In the genomic region with DNA sequence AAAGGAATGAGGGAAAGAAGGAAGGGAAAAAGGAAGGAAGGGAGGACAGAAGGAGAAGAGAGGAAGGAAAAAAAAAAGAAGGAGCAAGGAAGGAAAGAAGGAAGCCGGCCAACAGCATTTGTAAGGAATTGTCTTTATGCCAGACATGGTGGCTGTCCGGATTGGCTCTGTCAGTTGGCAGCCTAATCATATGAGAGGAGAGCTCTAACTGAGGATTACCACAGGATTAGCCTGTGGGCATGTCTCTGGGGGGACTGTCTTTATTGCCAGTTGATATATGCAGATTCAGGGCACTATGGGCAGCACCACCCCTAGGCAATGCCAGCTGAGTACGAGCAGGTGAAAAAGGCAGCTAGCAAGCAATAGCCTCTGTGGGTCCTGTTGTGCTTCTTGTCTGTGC, we compare ENCODE assay signal across 19 mouse cellular contexts. TPM values are rescaled to one million over a fixed set of nuclear protein-coding genes. Genes with fewer than 3 reads are reported as not detected.
A peak's percentile ranks its signal among the peaks of the same experiment; 100 is the strongest.
DNase-seq lines count a peak whose midpoint lies in the region; ATAC-seq and TF ChIP-seq lines count a peak whose summit lies in the region.
"Had no signal": no experiment of that assay in that cellular context is flagged by ENCODE, and none has a peak within 500 bp of the region (broad histone marks: within the 10 kb centered on the region; RNA-seq: fewer than 3 reads in every experiment).

No protein-coding gene starts in this region.

- H3K27ac ChIP-seq in hindbrain, postnatal 0 days = no peak overlapping the region
- no peak overlapping the region for H3K27ac ChIP-seq in hindbrain, embryonic 14.5 days
- 0 out of 2 replicates have a peak overlapping the region, but pooled peaks have one; percentile 32 for H3K27ac ChIP-seq in midbrain, embryonic 14.5 days (replicated peaks; ENCODE audit: low read depth, low read length)
- H3K27ac ChIP-seq: heart, embryonic 13.5 days; stomach, embryonic 15.5 days had no signal

- H3K9me3 ChIP-seq in hindbrain, postnatal 0 days (ENCODE audit: low read length) = no peaks in the 10 kb centered on the region
- no peaks in the 10 kb centered on the region for H3K9me3 ChIP-seq in hindbrain, embryonic 14.5 days (ENCODE audit: control insufficient read depth, low read length)
- no peaks in the 10 kb centered on the region for H3K9me3 ChIP-seq in midbrain, embryonic 14.5 days (ENCODE audit: control insufficient read depth, low read length)
- H3K9me3 ChIP-seq: heart, embryonic 13.5 days; stomach, embryonic 15.5 days had no signal

- H3K36me3 ChIP-seq in hindbrain, postnatal 0 days (ENCODE audit: insufficient read depth, low read length) = no peaks in the 10 kb centered on the region
- no peaks in the 10 kb centered on the region for H3K36me3 ChIP-seq in hindbrain, embryonic 14.5 days (replicated peaks; ENCODE audit: control insufficient read depth, insufficient read depth)
- H3K36me3 ChIP-seq in midbrain, embryonic 14.5 days (ENCODE audit: control insufficient read depth, insufficient read depth, low read length) = no peaks in the 10 kb centered on the region
- H3K36me3 ChIP-seq: heart, embryonic 13.5 days; stomach, embryonic 15.5 days had no signal

- no peaks in the 10 kb centered on the region for H3K27me3 ChIP-seq in hindbrain, postnatal 0 days (ENCODE audit: insufficient read depth, low read length)
- H3K27me3 ChIP-seq in hindbrain, embryonic 14.5 days (ENCODE audit: control insufficient read depth, insufficient read depth, low read length) = no peaks in the 10 kb centered on the region
- no peaks in the 10 kb centered on the region for H3K27me3 ChIP-seq in midbrain, embryonic 14.5 days (ENCODE audit: control insufficient read depth, insufficient read depth, low read length)
- H3K27me3 ChIP-seq: CH12.LX; heart, embryonic 13.5 days; stomach, embryonic 15.5 days had no signal

- H3K9ac ChIP-seq in hindbrain, postnatal 0 days (replicated peaks; ENCODE audit: low read length) = no peak overlapping the region
- H3K9ac ChIP-seq in hindbrain, embryonic 14.5 days = no peak overlapping the region
- H3K9ac ChIP-seq in midbrain, embryonic 14.5 days (replicated peaks; ENCODE audit: low read length) = no peak overlapping the region
- H3K9ac ChIP-seq: heart, embryonic 13.5 days; liver, postnatal 0 days; stomach, embryonic 15.5 days had no signal

- DNase-seq in cerebellum, postnatal 14 days = peak; percentile 36 to 42
- DNase-seq in cerebellum, adult 9-11 months = no peak
- peak; percentile 65 for DNase-seq in hindbrain, postnatal 0 days (ENCODE audit: low spot score)
- no peak for DNase-seq in hindbrain, embryonic 14.5 days (ENCODE audit: low spot score)
- peak; percentile 68 for DNase-seq in adipocyte (ENCODE audit: low spot score)
- peak; percentile 78 for DNase-seq in midbrain, embryonic 14.5 days
- DNase-seq in c-Kit-positive CD71-positive TER-119-positive erythroid progenitor cells, embryonic 14.5 days (ENCODE audit: low spot score) = no peak
- no peak for DNase-seq in gastrocnemius, postnatal 10 days
- DNase-seq: adrenal gland, postnatal 14 days; cerebellum, postnatal 36 days; kidney, adult 9 months; kidney, postnatal 4 days; liver; liver, postnatal 0 days; spleen, adult 18-20 months; thymus, adult 2 months had no signal

- 29% methylated on average over 3 of the region's 3 CpGs for WGBS in hindbrain, postnatal 0 days
- WGBS in hindbrain, embryonic 14.5 days = 50% methylated on average over 3 of the region's 3 CpGs
- WGBS in midbrain, embryonic 14.5 days = 32% methylated on average over 3 of the region's 3 CpGs

- H3K4me1 ChIP-seq in hindbrain, postnatal 0 days (ENCODE audit: insufficient read depth, low read length) = no peaks in the 10 kb centered on the region
- no peaks in the 10 kb centered on the region; the same call in 1 of the 2 replicates for H3K4me1 ChIP-seq in hindbrain, embryonic 14.5 days (replicated peaks; ENCODE audit: control insufficient read depth, insufficient read depth, low read length)
- no peaks in the 10 kb centered on the region for H3K4me1 ChIP-seq in midbrain, embryonic 14.5 days (ENCODE audit: control insufficient read depth, insufficient read depth, low read length)
- H3K4me1 ChIP-seq: heart, embryonic 13.5 days; stomach, embryonic 15.5 days had no signal

- H3K4me3 ChIP-seq in hindbrain, postnatal 0 days (ENCODE audit: low read length) = no peak overlapping the region
- no peak overlapping the region for H3K4me3 ChIP-seq in hindbrain, embryonic 14.5 days (replicated peaks; ENCODE audit: low read length)
- no peak overlapping the region for H3K4me3 ChIP-seq in midbrain, embryonic 14.5 days (replicated peaks; ENCODE audit: low read depth, low read length)
- H3K4me3 ChIP-seq: heart, embryonic 13.5 days; stomach, embryonic 15.5 days had no signal

- TF ChIP-seq CTCF in hindbrain, postnatal 0 days (IDR thresholded peaks at IDR 0.05; ENCODE audit: low read depth) = no peak

- no peak overlapping the region for H3K4me2 ChIP-seq in hindbrain, postnatal 0 days (ENCODE audit: low read depth, low read length)
- H3K4me2 ChIP-seq in hindbrain, embryonic 14.5 days (replicated peaks) = no peak overlapping the region
- H3K4me2 ChIP-seq in midbrain, embryonic 14.5 days (ENCODE audit: low read length) = no peak overlapping the region
- H3K4me2 ChIP-seq: heart, embryonic 13.5 days; stomach, embryonic 15.5 days had no signal

- ATAC-seq in hindbrain, postnatal 0 days = no peak
- no peak for ATAC-seq in hindbrain, embryonic 14.5 days (ENCODE audit: low FRiP score)
- peak; percentile 70; the same call in 1 of the 2 replicates for ATAC-seq in midbrain, embryonic 14.5 days (ENCODE audit: low FRiP score, low TSS enrichment)
- ATAC-seq: liver, postnatal 0 days had no signal

RNA-seq across cellular contexts. Expression of gene Klf4, which starts 29.8 kb away (rescaled TPM):
- total RNA-seq in hindbrain, postnatal 0 days (2014; rRNA removed) = 10.6 and 14.6 TPM in 2 replicates
- polyA plus RNA-seq in hindbrain, postnatal 0 days (2015; fragmentation: Nextera tagmentation; extraction: Ambion mirVana) = 4.0 and 4.3 TPM in 2 replicates
- 2.5 and 3.7 TPM in 2 replicates for polyA plus RNA-seq in hindbrain, embryonic 14.5 days (2014; fragmentation: Nextera tagmentation; extraction: Ambion mirVana)
- polyA plus RNA-seq in midbrain, embryonic 14.5 days (2014; fragmentation: Nextera tagmentation; extraction: Ambion mirVana) = 1.4 and 2.2 TPM in 2 replicates
- 10 to 100 TPM; 19.3 to 21.8 TPM for total RNA-seq in gastrocnemius, postnatal 10 days (2021)

Comparison
In these comparisons a context has a peak if more than half of its experiments do, and no peak if none do; other contexts are left out.
1. DNase-seq: peak in cerebellum, postnatal 14 days (2 of 2), hindbrain, postnatal 0 days (single experiment), adipocyte (single experiment) and midbrain, embryonic 14.5 days (single experiment); none in cerebellum, adult 9-11 months (single experiment), hindbrain, embryonic 14.5 days (single experiment), c-Kit-positive CD71-positive TER-119-positive erythroid progenitor cells, embryonic 14.5 days (single experiment) and gastrocnemius, postnatal 10 days (single experiment).